In genomic region chr2:5715054-5715410, GRCm38 (mm10) we compare ENCODE assay signal across 7 mouse cellular contexts. TPM values are rescaled to one million over a fixed set of nuclear protein-coding genes. Genes with fewer than 3 reads are reported as not detected.
DNase-seq lines count a peak whose midpoint lies in the region; ATAC-seq lines count a peak whose summit lies in the region.

No protein-coding gene starts in this region.

- peak overlapping the region; percentile 99 for H3K4me2 ChIP-seq in neural tube, embryonic 11.5 days (ENCODE audit: low read depth)
- H3K4me2 ChIP-seq in forebrain, embryonic 11.5 days (ENCODE audit: low read depth, low read length, severe bottlenecking), result peak overlapping the region; percentile 100
- H3K4me2 ChIP-seq in limb, embryonic 11.5 days (ENCODE audit: low read depth, severe bottlenecking), result peak overlapping the region; percentile 99
- H3K4me2 ChIP-seq in stomach, embryonic 15.5 days, result peak overlapping the region; percentile 96

- H3K9me3 ChIP-seq in neural tube, embryonic 11.5 days (ENCODE audit: control insufficient read depth, low read length), result no peaks in the 10 kb centered on the region
- H3K9me3 ChIP-seq in forebrain, embryonic 11.5 days (ENCODE audit: control insufficient read depth, low read length), result no peaks in the 10 kb centered on the region; the same call in 1 of the 2 replicates
- no peaks in the 10 kb centered on the region for H3K9me3 ChIP-seq in limb, embryonic 11.5 days (ENCODE audit: control insufficient read depth, low read length)
- H3K9me3 ChIP-seq in stomach, embryonic 15.5 days, result no peaks in the 10 kb centered on the region

- H3K27me3 ChIP-seq in neural tube, embryonic 11.5 days (ENCODE audit: control insufficient read depth, insufficient read depth, low read length), result peaks cover 16% of the 10 kb centered on the region
- H3K27me3 ChIP-seq in forebrain, embryonic 11.5 days (ENCODE audit: control insufficient read depth, insufficient read depth, low read length), result peaks cover 14% of the 10 kb centered on the region
- peaks cover 17% of the 10 kb centered on the region for H3K27me3 ChIP-seq in limb, embryonic 11.5 days (ENCODE audit: control insufficient read depth, insufficient read depth, low read length)
- no peaks in the 10 kb centered on the region for H3K27me3 ChIP-seq in stomach, embryonic 15.5 days (replicated peaks)

- no peak; the same call in none of the 2 replicates for ATAC-seq in neural tube, embryonic 11.5 days (ENCODE audit: insufficient read depth, low FRiP score, low TSS enrichment)
- peak; percentile 28 for ATAC-seq in forebrain, embryonic 11.5 days (replicated peaks; ENCODE audit: low FRiP score)
- ATAC-seq in limb, embryonic 11.5 days (ENCODE audit: insufficient number of reproducible peaks, low FRiP score, low TSS enrichment, low read depth), result peak; percentile 48; the same call in 1 of the 2 replicates
- ATAC-seq in stomach, embryonic 15.5 days (ENCODE audit: insufficient read depth, low FRiP score, low read depth), result 0 out of 2 replicates have a peak, but pooled peaks have one; percentile 0

- under 1% methylated on average over 19 of the region's 19 CpGs for WGBS in neural tube, embryonic 11.5 days
- under 1% methylated on average over 19 of the region's 19 CpGs for WGBS in forebrain, embryonic 11.5 days
- under 1% methylated on average over 19 of the region's 19 CpGs for WGBS in limb, embryonic 11.5 days
- under 1% methylated on average over 19 of the region's 19 CpGs for WGBS in stomach, embryonic 15.5 days

- DNase-seq in neural tube, embryonic 11.5 days (ENCODE audit: low spot score), result no peak
- DNase-seq in neural tube, embryonic 10.5 days (ENCODE audit: extremely low spot score, low spot score), result no peak
- DNase-seq in forebrain, embryonic 11.5 days (ENCODE audit: low spot score), result no peak
- no peak for DNase-seq in limb, embryonic 11.5 days (ENCODE audit: low spot score)
- DNase-seq in testis, postnatal 14 days (ENCODE audit: low spot score), result no peak
- no peak for DNase-seq in left cerebral cortex, postnatal 10 days (ENCODE audit: extremely low spot score in 1 of 2, low spot score in 2 of 2)

- H3K4me1 ChIP-seq in neural tube, embryonic 11.5 days (ENCODE audit: control insufficient read depth, insufficient read depth, low read length), result peaks cover 5% of the 10 kb centered on the region; the same call in 1 of the 2 replicates
- peaks cover 7% of the 10 kb centered on the region; the same call in 1 of the 2 replicates for H3K4me1 ChIP-seq in forebrain, embryonic 11.5 days (replicated peaks; ENCODE audit: control insufficient read depth, insufficient read depth, low read length)
- H3K4me1 ChIP-seq in limb, embryonic 11.5 days (ENCODE audit: control insufficient read depth, insufficient read depth, low read length), result peaks cover 5% of the 10 kb centered on the region
- peaks cover 10% of the 10 kb centered on the region; the same call in 1 of the 2 replicates for H3K4me1 ChIP-seq in stomach, embryonic 15.5 days

- peak overlapping the region; percentile 58 for H3K4me3 ChIP-seq in neural tube, embryonic 11.5 days (ENCODE audit: low read depth, low read length)
- peak overlapping the region; percentile 70 for H3K4me3 ChIP-seq in forebrain, embryonic 11.5 days (ENCODE audit: low read depth, low read length)
- H3K4me3 ChIP-seq in limb, embryonic 11.5 days (ENCODE audit: low read depth, low read length), result peak overlapping the region; percentile 62
- H3K4me3 ChIP-seq in stomach, embryonic 15.5 days (replicated peaks), result peak overlapping the region; percentile 73

- H3K27ac ChIP-seq in neural tube, embryonic 11.5 days (ENCODE audit: low read depth, low read length), result no peak overlapping the region
- H3K27ac ChIP-seq in forebrain, embryonic 11.5 days (ENCODE audit: low read depth, low read length), result no peak overlapping the region
- no peak overlapping the region for H3K27ac ChIP-seq in limb, embryonic 11.5 days (replicated peaks; ENCODE audit: low read depth, low read length)
- H3K27ac ChIP-seq in stomach, embryonic 15.5 days, result peak overlapping the region; percentile 85

- intact Hi-C loops in left cerebral cortex, postnatal 10 days (cut with DNase I), result loop anchor here (2.0 to 10.0 kb wide), 3 partner anchors 56 to 260 kb away; no protein-coding TSS in a partner anchor

- no peaks in the 10 kb centered on the region for H3K36me3 ChIP-seq in neural tube, embryonic 11.5 days (ENCODE audit: control insufficient read depth, insufficient read depth, low read length)
- no peaks in the 10 kb centered on the region for H3K36me3 ChIP-seq in forebrain, embryonic 11.5 days (ENCODE audit: control insufficient read depth, insufficient read depth, low read length)
- no peaks in the 10 kb centered on the region for H3K36me3 ChIP-seq in limb, embryonic 11.5 days (ENCODE audit: control insufficient read depth, insufficient read depth, low read length)
- H3K36me3 ChIP-seq in stomach, embryonic 15.5 days, result no peaks in the 10 kb centered on the region

- H3K9ac ChIP-seq in neural tube, embryonic 11.5 days (ENCODE audit: low read length), result peak overlapping the region; percentile 58
- peak overlapping the region; percentile 68 for H3K9ac ChIP-seq in forebrain, embryonic 11.5 days (ENCODE audit: low read length)
- peak overlapping the region; percentile 49 for H3K9ac ChIP-seq in limb, embryonic 11.5 days (ENCODE audit: low read length)
- H3K9ac ChIP-seq in stomach, embryonic 15.5 days, result no peak overlapping the region; the same call in 1 of the 2 replicates

RNA-seq across cellular contexts. Expression of gene Camk1d, which starts 0.7 kb away (rescaled TPM):
- 0.91 and 2.1 TPM in 2 replicates for polyA plus RNA-seq in neural tube, embryonic 11.5 days (2014; fragmentation: Nextera tagmentation; extraction: Ambion mirVana)
- polyA plus RNA-seq in forebrain, embryonic 11.5 days (2014; fragmentation: Nextera tagmentation; extraction: Ambion mirVana), result 2.1 and 2.2 TPM in 2 replicates
- polyA plus RNA-seq in limb, embryonic 11.5 days (2014; fragmentation: Nextera tagmentation; extraction: Ambion mirVana), result 0.92 and 1.2 TPM in 2 replicates
- 17.9 and 18.4 TPM in 2 replicates for polyA plus RNA-seq in stomach, embryonic 15.5 days (2015; fragmentation: Nextera tagmentation; extraction: Ambion mirVana)
- 100 to 1,000 TPM in 1 of 2 experiments, 10 to 100 TPM in 1; 99.2 to 101 TPM for total RNA-seq in left cerebral cortex, postnatal 10 days (2021)
